ENCODE assay signal across 31 mouse cellular contexts in the genomic region with DNA sequence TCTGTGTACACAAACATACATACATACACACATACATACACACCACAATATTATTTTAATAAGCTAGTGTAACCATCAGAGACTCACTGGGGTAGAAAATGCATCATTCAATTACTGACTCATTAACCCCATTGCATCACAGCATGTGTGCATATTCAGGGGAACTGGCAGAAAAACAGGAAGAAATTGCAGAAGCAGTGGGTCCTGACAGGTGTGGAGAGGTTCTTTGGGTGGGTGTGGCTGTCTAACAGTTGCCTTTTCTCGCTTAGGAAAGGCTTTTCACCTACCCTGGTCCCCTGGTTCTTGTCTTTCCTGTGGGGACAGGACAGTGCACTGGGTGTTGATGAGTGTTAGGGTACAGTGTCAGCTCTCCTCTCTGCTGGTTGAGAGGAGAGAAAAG. TPM values are rescaled to one million over a fixed set of nuclear protein-coding genes. Genes with fewer than 3 reads are reported as not detected.
DNase-seq lines count a peak whose midpoint lies in the region; ATAC-seq and TF ChIP-seq lines count a peak whose summit lies in the region.
"Had no signal": no experiment of that assay in that cellular context is flagged by ENCODE, and none has a peak within 500 bp of the region (broad histone marks: within the 10 kb centered on the region; RNA-seq: fewer than 3 reads in every experiment).

No protein-coding gene starts in this region.

- dilution Hi-C loops in CH12.LX (cut with MboI; ENCODE audit: extremely low pct_ligation_motif_present, extremely low pct_unique_long_range_greater_than_20kb, low sequenced_read_pairs): no loop called here

- DNase-seq in spleen, adult 2 months (ENCODE audit: low read depth in 1 of 2, low spot score in 2 of 2): peak in 1 of 2 experiments; percentile 61
- DNase-seq in spleen, adult 18-20 months: no peak
- peak; percentile 49 for DNase-seq in CH12.LX (ENCODE audit: extremely low read depth)
- DNase-seq in left cerebral cortex, adult 9 months (ENCODE audit: low spot score in 2 of 2): no peak
- DNase-seq in urinary bladder, postnatal 14 days (ENCODE audit: low spot score): no peak
- no peak for DNase-seq in heart, adult 2 months
- DNase-seq: adrenal gland, postnatal 36 days; cerebellum, adult 2 months; cerebellum, postnatal 14 days; gastrocnemius, postnatal 10 days; kidney, adult 9 months; kidney, postnatal 10 days; layer of hippocampus, adult 9-11 months; lung, adult 18-20 months; lung, postnatal 4 days; midbrain, embryonic 14.5 days; retina, postnatal 1 day; right cerebral cortex, postnatal 14 days; thymus, postnatal 36 days had no signal

- no peaks in the 10 kb centered on the region for H3K9me3 ChIP-seq in CH12.LX (replicated peaks; ENCODE audit: low read length)
- H3K9me3 ChIP-seq: embryonic facial prominence, embryonic 10.5 days; embryonic facial prominence, embryonic 15.5 days; forebrain, embryonic 12.5 days; heart, embryonic 12.5 days; liver, embryonic 12.5 days had no signal

- ATAC-seq in megakaryocyte progenitor cell, adult 5-6 weeks (replicated peaks; ENCODE audit: poor library complexity): peak; percentile 86
- ATAC-seq: intestine, postnatal 0 days; liver, embryonic 12.5 days; lung, postnatal 0 days had no signal

- no peak overlapping the region for H3K4me2 ChIP-seq in CH12.LX (ENCODE audit: insufficient read depth, low read depth, poor library complexity, severe bottlenecking)
- H3K4me2 ChIP-seq: embryonic facial prominence, embryonic 15.5 days; forebrain, embryonic 12.5 days; heart, embryonic 12.5 days; hindbrain, embryonic 14.5 days; limb, embryonic 13.5 days; liver, embryonic 12.5 days had no signal

- no peak for TF ChIP-seq CTCF in spleen, adult 2 months (IDR thresholded peaks at IDR 0.05; ENCODE audit: extremely low read depth, insufficient read depth, insufficient read length, insufficient replicate concordance)
- no peak for TF ChIP-seq CTCF in CH12.LX (conservative IDR thresholded peaks at IDR 0.05 in 1 of 2, IDR thresholded peaks at IDR 0.05 in 1 of 2; ENCODE audit: low read depth in 2 of 2, low read length in 2 of 2)
- no peak for TF ChIP-seq CTCF in heart, adult 2 months (IDR thresholded peaks at IDR 0.05)

- peak overlapping the region; percentile 49; the same call in 1 of the 2 replicates for H3K27ac ChIP-seq in spleen, adult 2 months (ENCODE audit: insufficient read depth, low read length)
- H3K27ac ChIP-seq in CH12.LX (ENCODE audit: insufficient read depth, low read depth): no peak overlapping the region
- no peak overlapping the region for H3K27ac ChIP-seq in heart, adult 2 months
- H3K27ac ChIP-seq: embryonic facial prominence, embryonic 10.5 days; embryonic facial prominence, embryonic 15.5 days; forebrain, embryonic 12.5 days; hindbrain, embryonic 14.5 days; left cerebral cortex, adult 2 months; limb, embryonic 13.5 days; liver, embryonic 12.5 days had no signal

- TF ChIP-seq EP300 in CH12.LX (IDR thresholded peaks at IDR 0.05; ENCODE audit: low read length): peak; percentile 36; the same call in 1 of the 2 replicates
- no peak for TF ChIP-seq EP300 in heart, adult 2 months (IDR thresholded peaks at IDR 0.05; ENCODE audit: insufficient read depth, low read depth, low read length)

- no peaks in the 10 kb centered on the region for H3K27me3 ChIP-seq in spleen, adult 2 months (ENCODE audit: control insufficient read depth, insufficient read depth, low read length)
- no peaks in the 10 kb centered on the region for H3K27me3 ChIP-seq in CH12.LX (replicated peaks)
- no peaks in the 10 kb centered on the region for H3K27me3 ChIP-seq in heart, adult 2 months (ENCODE audit: control insufficient read depth, insufficient read depth, low read length)
- H3K27me3 ChIP-seq: embryonic facial prominence, embryonic 15.5 days; forebrain, embryonic 12.5 days; heart, embryonic 12.5 days; limb, embryonic 13.5 days; liver, embryonic 12.5 days had no signal

- no peak overlapping the region for H3K4me3 ChIP-seq in spleen, adult 2 months (ENCODE audit: extremely low read depth, insufficient read depth, insufficient read length)
- H3K4me3 ChIP-seq in CH12.LX (replicated peaks in 1 of 3; ENCODE audit: low read depth in 2 of 3, low read length in 2 of 3, poor library complexity in 1 of 3): no peak overlapping the region
- no peak overlapping the region for H3K4me3 ChIP-seq in heart, adult 2 months
- H3K4me3 ChIP-seq: embryonic facial prominence, embryonic 10.5 days; embryonic facial prominence, embryonic 15.5 days; forebrain, embryonic 12.5 days; heart, embryonic 12.5 days; left cerebral cortex, adult 2 months; limb, embryonic 13.5 days; liver, embryonic 12.5 days had no signal

- 12% methylated on average over 1 of the region's 1 CpGs for WGBS in spleen, adult 2 months
- WGBS in heart, adult 2 months: 50% methylated on average over 1 of the region's 1 CpGs

- TF ChIP-seq RAD21 in CH12.LX (IDR thresholded peaks at IDR 0.05; ENCODE audit: low read depth, low read length): no peak

- in situ Hi-C loops in CH12.LX (cut with MboI; ENCODE audit: low pct_ligation_motif_present, low pct_unique_long_range_greater_than_20kb, low sequenced_read_pairs): no loop called here

- intact Hi-C loops in heart, adult 2 months (cut with DNase I): no loop called here

- no peak for TF ChIP-seq POLR2A in spleen, adult 2 months (IDR thresholded peaks at IDR 0.05; ENCODE audit: low read depth, low read length)
- TF ChIP-seq POLR2A in CH12.LX (IDR thresholded peaks at IDR 0.05; ENCODE audit: low read depth, low read length): no peak
- no peak for TF ChIP-seq POLR2A in heart, adult 2 months (IDR thresholded peaks at IDR 0.05; ENCODE audit: insufficient read depth, low read depth, low read length)

- no peaks in the 10 kb centered on the region; the same call in 1 of the 2 replicates for H3K4me1 ChIP-seq in spleen, adult 2 months (ENCODE audit: control insufficient read depth, insufficient read depth, insufficient read length)
- peaks cover 0 to 14% of the 10 kb centered on the region in 2 experiments; a peak in 2 of 4 replicates for H3K4me1 ChIP-seq in CH12.LX (ENCODE audit: control insufficient read depth in 1 of 2, insufficient read depth in 2 of 2)
- no peaks in the 10 kb centered on the region for H3K4me1 ChIP-seq in heart, adult 2 months (ENCODE audit: control insufficient read depth, insufficient read depth, low read length)
- H3K4me1 ChIP-seq: embryonic facial prominence, embryonic 15.5 days; forebrain, embryonic 12.5 days; heart, embryonic 12.5 days; liver, embryonic 12.5 days had no signal

- H3K9ac ChIP-seq in CH12.LX (ENCODE audit: insufficient read depth, low read depth): no peak overlapping the region
- no peak overlapping the region for H3K9ac ChIP-seq in heart, adult 2 months (ENCODE audit: low read depth, low read length)
- H3K9ac ChIP-seq: embryonic facial prominence, embryonic 15.5 days; forebrain, embryonic 12.5 days; heart, embryonic 12.5 days; hindbrain, embryonic 14.5 days; limb, embryonic 13.5 days; liver, embryonic 12.5 days had no signal

- H3K36me3 ChIP-seq in spleen, adult 2 months (ENCODE audit: control insufficient read depth, insufficient read depth, low read length): no peaks in the 10 kb centered on the region; the same call in 1 of the 2 replicates
- H3K36me3 ChIP-seq in CH12.LX (replicated peaks in 1 of 2; ENCODE audit: control insufficient read depth in 1 of 2, insufficient read depth in 1 of 2, low read length in 1 of 2): peaks cover 0 to 9% of the 10 kb centered on the region in 2 experiments
- no peaks in the 10 kb centered on the region for H3K36me3 ChIP-seq in heart, adult 2 months (ENCODE audit: control insufficient read depth, insufficient read depth, low read length)
- H3K36me3 ChIP-seq: embryonic facial prominence, embryonic 10.5 days; embryonic facial prominence, embryonic 15.5 days; forebrain, embryonic 12.5 days; limb, embryonic 13.5 days; liver, embryonic 12.5 days had no signal

- no peaks in the 10 kb centered on the region for H3K79me2 ChIP-seq in CH12.LX (replicated peaks; ENCODE audit: control insufficient read depth, extremely low read depth, insufficient read depth, poor library complexity, severe bottlenecking)
- no peaks in the 10 kb centered on the region for H3K79me2 ChIP-seq in heart, adult 2 months (replicated peaks; ENCODE audit: control insufficient read depth, insufficient read depth, low read length)

TF ChIP-seq in CH12.LX, 34 proteins besides CTCF, POLR2A, EP300 and RAD21:
- TF ChIP-seq TCF12 (IDR thresholded peaks at IDR 0.05; ENCODE audit: low read depth, low read length) (no peak), ETS1 (conservative IDR thresholded peaks at IDR 0.05; ENCODE audit: low read depth, low read length) (peak; percentile 47), ZKSCAN1 (IDR thresholded peaks at IDR 0.05; ENCODE audit: borderline replicate concordance, low read depth, low read length) (no peak), USF1 (IDR thresholded peaks at IDR 0.05; ENCODE audit: low read depth, low read length) (no peak), MEF2A (IDR thresholded peaks at IDR 0.05; ENCODE audit: borderline replicate concordance, low read depth, low read length) (no peak), SIN3A (IDR thresholded peaks at IDR 0.05; ENCODE audit: low read length) (no peak), MXI1 (IDR thresholded peaks at IDR 0.05; ENCODE audit: low read depth, low read length) (no peak), RCOR1 (conservative IDR thresholded peaks at IDR 0.05; ENCODE audit: low read depth, low read length) (no peak)

RNA-seq across cellular contexts. Expression of gene 3110009E18Rik, which starts 41.6 kb away (rescaled TPM):
- polyA plus RNA-seq in spleen, adult 2 months (2012; rRNA removed): 1.4 and 2.0 TPM in 2 replicates
- total RNA-seq in CH12.LX (2012; rRNA removed) (2.7 and 3.3 TPM in 2 replicates), CH12.LX (2014; rRNA removed) (4.1 and 4.6 TPM in 2 replicates)
- 4.4 and 5.9 TPM in 2 replicates for polyA plus RNA-seq in CH12.LX (2012; ENCODE audit: insufficient read length, low read depth)
- 12.3 and 13.0 TPM in 2 replicates for total RNA-seq in megakaryocyte progenitor cell, adult 5-6 weeks (2015)
- 2.4 and 11.5 TPM in 2 replicates for total RNA-seq in megakaryocyte progenitor cell, adult 5-6 weeks (2017)
- 1 to 10 TPM; 5.2 to 5.8 TPM for total RNA-seq in heart, adult 2 months (2021)
- 2.5 and 4.8 TPM in 2 replicates for polyA plus RNA-seq in heart, adult 2 months (2012; rRNA removed)
- polyA plus RNA-seq: small intestine, adult 2 months had no signal

RNA-seq across cellular contexts. Expression of gene Dbi, which starts 41.7 kb away (rescaled TPM):
- 37.2 and 53.9 TPM in 2 replicates for polyA plus RNA-seq in spleen, adult 2 months (2012; rRNA removed)
- total RNA-seq in CH12.LX (2012; rRNA removed): 346 and 405 TPM in 2 replicates
- 499 and 557 TPM in 2 replicates for total RNA-seq in CH12.LX (2014; rRNA removed)
- 357 and 399 TPM in 2 replicates for polyA plus RNA-seq in CH12.LX (2012; ENCODE audit: insufficient read length, low read depth)
- 344 and 366 TPM in 2 replicates for total RNA-seq in megakaryocyte progenitor cell, adult 5-6 weeks (2015)
- total RNA-seq in megakaryocyte progenitor cell, adult 5-6 weeks (2017): 314 and 346 TPM in 2 replicates
- 100 to 1,000 TPM; 251 to 264 TPM for total RNA-seq in heart, adult 2 months (2021)
- polyA plus RNA-seq in heart, adult 2 months (2012; rRNA removed): 327 and 335 TPM in 2 replicates
